Mouse (Mus musculus): ENCODE measurements around the gene Mpig6b. TPM values are rescaled to one million over a fixed set of nuclear protein-coding genes. Genes with fewer than 3 reads are reported as not detected.

Gene Mpig6b
- polyA plus RNA-seq, 1 experiment, result 0.39 TPM

GRCm38 (mm10) chr17:35015296-35015695 is 50.7 kb downstream of the Mpig6b start:
- Histone ChIP-seq H3K36me3 (ENCODE audit: control insufficient read depth, insufficient read depth, low read length) (peaks cover 55% of the 10 kb centered on the region), H3K4me3 (ENCODE audit: low read depth, low read length) (no peak overlapping the region), H3K4me1 (ENCODE audit: control insufficient read depth, insufficient read depth, insufficient read length, low read length) (peaks cover 23% of the 10 kb centered on the region), H3K27me3 (ENCODE audit: control insufficient read depth, insufficient read depth, low read length) (no peaks in the 10 kb centered on the region), H3K27ac (ENCODE audit: insufficient read depth, low read depth, low read length) (no peak overlapping the region)
- TF ChIP-seq CTCF (IDR thresholded peaks at IDR 0.05; ENCODE audit: extremely low read depth, insufficient read length, insufficient replicate concordance, low read depth, low read length), result no peak
- no peak for TF ChIP-seq POLR2A (IDR thresholded peaks at IDR 0.05; ENCODE audit: low read depth, low read length)
- 88% methylated on average over 16 of the region's 16 CpGs for WGBS

- Histone ChIP-seq H3K4me1 (ENCODE audit: control insufficient read depth, insufficient read depth, insufficient read length, low read length) (peaks cover 19% of the 10 kb centered on the region), H3K4me3 (ENCODE audit: low read depth, low read length) (no peak overlapping the region), H3K27ac (ENCODE audit: insufficient read depth, low read depth, low read length) (no peak overlapping the region), H3K36me3 (ENCODE audit: control insufficient read depth, insufficient read depth, low read length) (peaks cover 63% of the 10 kb centered on the region), H3K27me3 (ENCODE audit: control insufficient read depth, insufficient read depth, low read length) (no peaks in the 10 kb centered on the region)
- 72% methylated on average over 6 of the region's 6 CpGs for WGBS
- no peak for TF ChIP-seq POLR2A (IDR thresholded peaks at IDR 0.05; ENCODE audit: low read depth, low read length)
- no peak for TF ChIP-seq CTCF (IDR thresholded peaks at IDR 0.05; ENCODE audit: extremely low read depth, insufficient read length, insufficient replicate concordance, low read depth, low read length)
These were observed 52.8 kb downstream of the Mpig6b start for GRCm38 (mm10) chr17:35013221-35013620.

Other genes with a start within 250 kb of the Mpig6b start
- 28.6 and 56.3 TPM in 2 replicates for gene Stk19, start 229.2 kb downstream of the Mpig6b start, polyA plus RNA-seq (2012; rRNA removed)
- 31.5 and 51.8 TPM in 2 replicates for gene Dxo, start 229.2 kb downstream of the Mpig6b start, polyA plus RNA-seq (2012; rRNA removed)
- 48.1 and 79.3 TPM in 2 replicates for gene Skiv2l, start 216.0 kb downstream of the Mpig6b start, polyA plus RNA-seq (2012; rRNA removed)
- 7.8 and 18.3 TPM in 2 replicates for gene Nelfe, start 215.8 kb downstream of the Mpig6b start, polyA plus RNA-seq (2012; rRNA removed)
- gene Cfb, start 203.7 kb downstream of the Mpig6b start, polyA plus RNA-seq (2012; rRNA removed), result 22.4 and 71.5 TPM in 2 replicates
- gene Zbtb12, start 186.7 kb downstream of the Mpig6b start, polyA plus RNA-seq (2012; rRNA removed), result 2.9 and 6.8 TPM in 2 replicates
- not detected in 2 replicates for gene Gm20547, start 184.1 kb downstream of the Mpig6b start, polyA plus RNA-seq (2012; rRNA removed)
- gene C2, start 167.9 kb downstream of the Mpig6b start, polyA plus RNA-seq (2012; rRNA removed), result 4.3 and 10.6 TPM in 2 replicates
- gene Ehmt2, start 167.7 kb downstream of the Mpig6b start, polyA plus RNA-seq (2012; rRNA removed), result 101 and 242 TPM in 2 replicates
- 64.8 and 101 TPM in 2 replicates for gene Slc44a4, start 151.7 kb downstream of the Mpig6b start, polyA plus RNA-seq (2012; rRNA removed)
- gene Neu1, start 134.9 kb downstream of the Mpig6b start, polyA plus RNA-seq (2012; rRNA removed), result 21.2 and 68.8 TPM in 2 replicates
- 17.1 and 19.8 TPM in 2 replicates for gene Hspa1b, start 106.9 kb downstream of the Mpig6b start, polyA plus RNA-seq (2012; rRNA removed)
- not detected in 2 replicates for gene Gm20481, start 96.3 kb downstream of the Mpig6b start, polyA plus RNA-seq (2012; rRNA removed)
- 8.9 and 9.3 TPM in 2 replicates for gene Hspa1a, start 94.0 kb downstream of the Mpig6b start, polyA plus RNA-seq (2012; rRNA removed)
- 0.06 and 0.14 TPM in 2 replicates for gene Hspa1l, start 93.5 kb downstream of the Mpig6b start, polyA plus RNA-seq (2012; rRNA removed)
- 51.7 and 82.1 TPM in 2 replicates for gene Lsm2, start 84.3 kb downstream of the Mpig6b start, polyA plus RNA-seq (2012; rRNA removed)
- gene Vars, start 65.2 kb downstream of the Mpig6b start, polyA plus RNA-seq (2012; rRNA removed), result 123 and 182 TPM in 2 replicates
- 0.82 and 1.2 TPM in 2 replicates for gene Vwa7, start 49.6 kb downstream of the Mpig6b start, polyA plus RNA-seq (2012; rRNA removed)
- 0.87 and 1.0 TPM in 2 replicates for gene Sapcd1, start 38.2 kb downstream of the Mpig6b start, polyA plus RNA-seq (2012; rRNA removed)
- gene Msh5, start 19.4 kb downstream of the Mpig6b start, polyA plus RNA-seq (2012; rRNA removed), result 2.2 and 2.3 TPM in 2 replicates
- gene Clic1, start 16.2 kb downstream of the Mpig6b start, polyA plus RNA-seq (2012; rRNA removed), result 134 and 219 TPM in 2 replicates
- gene Ddah2, start 7.1 kb downstream of the Mpig6b start, polyA plus RNA-seq (2012; rRNA removed), result 8.5 and 14.5 TPM in 2 replicates
- 9.3 and 9.9 TPM in 2 replicates for gene Ly6g6c, start 796 bp downstream of the Mpig6b start, polyA plus RNA-seq (2012; rRNA removed)
- 1.3 and 19.4 TPM in 2 replicates for gene Ly6g6e, start 10.7 kb upstream of the Mpig6b start, polyA plus RNA-seq (2012; rRNA removed)
- gene Ly6g6d, start 11.9 kb upstream of the Mpig6b start, polyA plus RNA-seq (2012; rRNA removed), result 7.2 and 10.7 TPM in 2 replicates
- gene Ly6g6f, start 19.4 kb upstream of the Mpig6b start, polyA plus RNA-seq (2012; rRNA removed), result 1.2 and 3.8 TPM in 2 replicates
- 114 and 183 TPM in 2 replicates for gene Abhd16a, start 23.1 kb upstream of the Mpig6b start, polyA plus RNA-seq (2012; rRNA removed)
- not detected in 2 replicates for gene Ly6g5c, start 42.1 kb upstream of the Mpig6b start, polyA plus RNA-seq (2012; rRNA removed)
- 0.76 and 1.4 TPM in 2 replicates for gene Ly6g5b, start 49.2 kb upstream of the Mpig6b start, polyA plus RNA-seq (2012; rRNA removed)
- gene Gpank1, start 55.3 kb upstream of the Mpig6b start, polyA plus RNA-seq (2012; rRNA removed), result 10.5 and 25.3 TPM in 2 replicates
- 226 and 448 TPM in 2 replicates for gene Csnk2b, start 55.9 kb upstream of the Mpig6b start, polyA plus RNA-seq (2012; rRNA removed)
- 6.9 and 16.2 TPM in 2 replicates for gene D17H6S53E, start 60.2 kb upstream of the Mpig6b start, polyA plus RNA-seq (2012; rRNA removed)
- gene Apom, start 65.9 kb upstream of the Mpig6b start, polyA plus RNA-seq (2012; rRNA removed), result 0.15 and 0.25 TPM in 2 replicates
- 93.6 and 184 TPM in 2 replicates for gene Bag6, start 69.0 kb upstream of the Mpig6b start, polyA plus RNA-seq (2012; rRNA removed)
- 177 and 352 TPM in 2 replicates for gene Prrc2a, start 98.7 kb upstream of the Mpig6b start, polyA plus RNA-seq (2012; rRNA removed)
- gene Aif1, start 109.9 kb upstream of the Mpig6b start, polyA plus RNA-seq (2012; rRNA removed), result 0.36 and 1.6 TPM in 2 replicates
- gene Lst1, start 122.3 kb upstream of the Mpig6b start, polyA plus RNA-seq (2012; rRNA removed), result 11.5 and 18.8 TPM in 2 replicates
- 26.2 and 32.9 TPM in 2 replicates for gene Ltb, start 128.3 kb upstream of the Mpig6b start, polyA plus RNA-seq (2012; rRNA removed)
- gene Tnf, start 135.8 kb upstream of the Mpig6b start, polyA plus RNA-seq (2012; rRNA removed), result 0.94 and 1.8 TPM in 2 replicates
- gene Lta, start 139.2 kb upstream of the Mpig6b start, polyA plus RNA-seq (2012; rRNA removed), result 0.47 and 0.66 TPM in 2 replicates
- 0.22 TPM in 1 of 2 replicates, not detected in the other for gene Gm16181, start 154.7 kb upstream of the Mpig6b start, polyA plus RNA-seq (2012; rRNA removed)
- 1.0 and 2.8 TPM in 2 replicates for gene Atp6v1g2, start 167.5 kb upstream of the Mpig6b start, polyA plus RNA-seq (2012; rRNA removed)
- gene Nfkbil1, start 169.6 kb upstream of the Mpig6b start, polyA plus RNA-seq (2012; rRNA removed), result 13.7 and 36.3 TPM in 2 replicates
- 95.6 and 194 TPM in 2 replicates for gene Ddx39b, start 175.6 kb upstream of the Mpig6b start, polyA plus RNA-seq (2012; rRNA removed)
- 776 and 1,546 TPM in 2 replicates for gene H2-D1, start 196.5 kb upstream of the Mpig6b start, polyA plus RNA-seq (2012; rRNA removed)

All from small intestine, adult 2 months (tissue).